Mouse (Mus musculus): ENCODE data around the gene Aldh9a1. TPM values are rescaled to one million over a fixed set of nuclear protein-coding genes. Genes with fewer than 3 reads are reported as not detected.

Gene Aldh9a1
- polyA plus RNA-seq, 1 experiment from 2014 or later, result 185 TPM

DNA sequence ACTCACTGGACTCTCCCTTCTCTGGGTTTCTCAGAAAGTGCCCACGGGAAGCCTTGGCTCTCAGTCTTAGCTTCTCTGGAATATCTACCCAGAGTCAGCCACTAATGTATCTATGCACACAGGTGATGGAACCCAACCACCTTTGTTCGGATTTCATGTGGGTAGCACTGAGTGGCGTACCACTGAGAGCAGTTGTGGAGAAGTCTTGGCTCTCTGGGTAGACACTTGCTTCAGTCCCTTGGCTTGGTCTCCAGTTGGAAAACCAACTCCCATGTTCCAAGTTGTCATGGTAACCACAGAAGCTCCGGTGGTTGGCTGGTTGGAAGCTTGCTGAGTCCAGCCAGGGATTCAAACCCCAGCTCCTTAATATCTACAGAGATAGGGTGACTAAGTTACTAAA lies 59.8 kb downstream of the Aldh9a1 start:
- 78% methylated on average over 4 of the region's 4 CpGs for WGBS
- no peak for TF ChIP-seq CTCF (IDR thresholded peaks at IDR 0.05; ENCODE audit: low read depth)

DNA sequence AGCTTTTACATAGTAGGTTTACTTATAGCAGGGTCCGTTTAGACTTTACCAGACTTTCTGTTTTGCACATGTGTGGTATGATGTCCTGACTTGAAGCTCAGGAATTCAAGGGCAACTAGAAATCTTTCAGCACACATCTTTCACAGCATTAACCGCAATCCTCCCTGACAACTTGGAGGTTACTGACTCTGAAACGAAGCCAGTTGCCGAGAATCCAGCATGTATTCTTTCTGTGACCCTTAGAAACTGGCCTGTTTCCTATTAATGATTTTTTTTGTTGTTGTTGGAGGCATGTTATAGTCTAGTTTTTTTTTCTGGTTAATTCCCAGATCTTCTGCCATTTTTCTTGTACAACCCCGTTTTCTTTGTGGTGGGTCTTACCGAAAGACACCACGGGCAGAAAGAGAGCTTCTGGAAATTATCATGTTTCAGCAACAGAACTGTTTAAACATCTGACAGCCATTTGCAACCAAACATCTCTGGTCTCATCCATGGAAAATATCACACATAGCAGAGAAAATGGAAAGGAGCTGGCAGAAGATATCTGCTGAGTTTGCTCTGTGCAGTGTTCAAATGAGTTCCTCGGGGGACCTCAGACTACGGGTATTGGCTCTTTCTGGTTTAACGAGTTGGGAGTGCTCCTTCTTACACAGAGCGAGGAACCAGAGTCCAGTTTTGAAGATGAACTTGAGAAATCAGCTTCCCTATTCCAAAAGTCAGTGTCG lies 62.4 kb downstream of the Aldh9a1 start:
- no peak overlapping the region for H3K27ac ChIP-seq (ENCODE audit: low read depth, low read length)
- H3K4me2 ChIP-seq (replicated peaks; ENCODE audit: low read depth), result no peak overlapping the region
- 58% methylated on average over 12 of the region's 12 CpGs for WGBS
- no peak overlapping the region for H3K9ac ChIP-seq (ENCODE audit: low read depth, low read length)
- no peaks in the 10 kb centered on the region for H3K4me1 ChIP-seq (replicated peaks; ENCODE audit: control insufficient read depth, insufficient read depth, low read length)
- no peaks in the 10 kb centered on the region for H3K36me3 ChIP-seq (ENCODE audit: control insufficient read depth, insufficient read depth)
- no peak overlapping the region for H3K4me3 ChIP-seq (ENCODE audit: low read depth, low read length)
- no peaks in the 10 kb centered on the region for H3K27me3 ChIP-seq (replicated peaks; ENCODE audit: control insufficient read depth, insufficient read depth, low read length)
- no peak for ATAC-seq
- no peak for TF ChIP-seq CTCF (IDR thresholded peaks at IDR 0.05; ENCODE audit: low read depth)
- H3K9me3 ChIP-seq (ENCODE audit: control insufficient read depth), result no peaks in the 10 kb centered on the region

More for the DNA sequence above, 59.8 kb downstream of the Aldh9a1 start:
- H3K27ac ChIP-seq (ENCODE audit: low read depth, low read length), result no peak overlapping the region
- no peaks in the 10 kb centered on the region for H3K4me1 ChIP-seq (replicated peaks; ENCODE audit: control insufficient read depth, insufficient read depth, low read length)
- no peaks in the 10 kb centered on the region for H3K9me3 ChIP-seq (ENCODE audit: control insufficient read depth)
- H3K36me3 ChIP-seq (ENCODE audit: control insufficient read depth, insufficient read depth), result no peaks in the 10 kb centered on the region
- 0 out of 2 replicates have a peak, but pooled peaks cover 2% of the 10 kb centered on the region for H3K27me3 ChIP-seq (replicated peaks; ENCODE audit: control insufficient read depth, insufficient read depth, low read length)
- ATAC-seq, result no peak
- no peak overlapping the region for H3K4me3 ChIP-seq (ENCODE audit: low read depth, low read length)
- H3K9ac ChIP-seq (ENCODE audit: low read depth, low read length), result no peak overlapping the region
- no peak overlapping the region for H3K4me2 ChIP-seq (replicated peaks; ENCODE audit: low read depth)

DNA sequence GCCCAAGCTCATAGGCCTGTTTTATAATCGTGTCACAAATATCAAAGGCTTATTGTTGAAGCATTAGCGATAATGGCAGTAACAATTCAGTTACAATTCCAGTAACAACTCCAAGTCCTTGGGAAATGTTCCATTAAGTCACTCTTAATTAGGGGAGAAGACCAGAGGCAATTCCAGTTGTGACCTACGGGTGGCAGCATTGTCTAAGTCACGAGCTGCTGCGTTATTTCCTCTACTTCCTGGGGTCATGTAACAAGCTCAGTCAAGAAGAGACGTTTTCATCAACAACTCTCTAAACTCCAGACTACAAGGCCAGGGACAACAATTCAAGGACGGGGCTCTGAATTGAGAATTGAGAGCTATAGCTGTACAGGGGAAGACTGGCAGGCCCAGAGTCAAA lies 65.1 kb downstream of the Aldh9a1 start:
- ATAC-seq, result no peak
- Histone ChIP-seq H3K9me3 (ENCODE audit: control insufficient read depth) (no peaks in the 10 kb centered on the region), H3K4me3 (ENCODE audit: low read depth, low read length) (no peak overlapping the region), H3K4me2 (replicated peaks; ENCODE audit: low read depth) (no peak overlapping the region), H3K9ac (ENCODE audit: low read depth, low read length) (no peak overlapping the region), H3K36me3 (ENCODE audit: control insufficient read depth, insufficient read depth) (no peaks in the 10 kb centered on the region), H3K27me3 (replicated peaks; ENCODE audit: control insufficient read depth, insufficient read depth, low read length) (no peaks in the 10 kb centered on the region), H3K27ac (ENCODE audit: low read depth, low read length) (no peak overlapping the region), H3K4me1 (replicated peaks; ENCODE audit: control insufficient read depth, insufficient read depth, low read length) (no peaks in the 10 kb centered on the region)
- peak; percentile 94 for TF ChIP-seq CTCF (IDR thresholded peaks at IDR 0.05; ENCODE audit: low read depth)
- 4% methylated on average over 7 of the region's 7 CpGs for WGBS

Small RNA genes lying within 50 kb of the gene (microRNA-seq; reads per million reads assigned to microRNA genes)
- gene Gm25911, result not detected

Other genes starting within 250 kb of the Aldh9a1 start
- gene Uck2, start 64.7 kb upstream of the Aldh9a1 start, polyA plus RNA-seq (2015; fragmentation: Nextera tagmentation; extraction: Ambion mirVana), result 10.1 and 10.8 TPM in 2 replicates
- 82.6 and 95.3 TPM in 2 replicates for gene Tmco1, start 41.6 kb upstream of the Aldh9a1 start, polyA plus RNA-seq (2015; fragmentation: Nextera tagmentation; extraction: Ambion mirVana)
- 305 and 323 TPM in 2 replicates for gene Mgst3, start 43.9 kb downstream of the Aldh9a1 start, polyA plus RNA-seq (2015; fragmentation: Nextera tagmentation; extraction: Ambion mirVana)
- not detected in 2 replicates for gene Lrrc52, start 116.8 kb downstream of the Aldh9a1 start, polyA plus RNA-seq (2015; fragmentation: Nextera tagmentation; extraction: Ambion mirVana)
- 0.16 and 0.24 TPM in 2 replicates for gene Rxrg, start 248.4 kb downstream of the Aldh9a1 start, polyA plus RNA-seq (2015; fragmentation: Nextera tagmentation; extraction: Ambion mirVana)